Mouse (Mus musculus): ENCODE results near the gene Eno1.
"Not testable (repeated sequence)": the region's sequence is repeated elsewhere in the genome, so short reads cannot be mapped to it uniquely, and the experiment has no call there.

Eno1 gene

GRCm38 (mm10) chr4:150281018-150281761 lies 44.7 kb downstream of the Eno1 start, which contains the start of gene Rere:
Gene Rere, plus strand, starts transcription at chr4:150281646.
- peak; percentile 89 for DNase-seq (ENCODE audit: low read depth, low spot score)

DNA sequence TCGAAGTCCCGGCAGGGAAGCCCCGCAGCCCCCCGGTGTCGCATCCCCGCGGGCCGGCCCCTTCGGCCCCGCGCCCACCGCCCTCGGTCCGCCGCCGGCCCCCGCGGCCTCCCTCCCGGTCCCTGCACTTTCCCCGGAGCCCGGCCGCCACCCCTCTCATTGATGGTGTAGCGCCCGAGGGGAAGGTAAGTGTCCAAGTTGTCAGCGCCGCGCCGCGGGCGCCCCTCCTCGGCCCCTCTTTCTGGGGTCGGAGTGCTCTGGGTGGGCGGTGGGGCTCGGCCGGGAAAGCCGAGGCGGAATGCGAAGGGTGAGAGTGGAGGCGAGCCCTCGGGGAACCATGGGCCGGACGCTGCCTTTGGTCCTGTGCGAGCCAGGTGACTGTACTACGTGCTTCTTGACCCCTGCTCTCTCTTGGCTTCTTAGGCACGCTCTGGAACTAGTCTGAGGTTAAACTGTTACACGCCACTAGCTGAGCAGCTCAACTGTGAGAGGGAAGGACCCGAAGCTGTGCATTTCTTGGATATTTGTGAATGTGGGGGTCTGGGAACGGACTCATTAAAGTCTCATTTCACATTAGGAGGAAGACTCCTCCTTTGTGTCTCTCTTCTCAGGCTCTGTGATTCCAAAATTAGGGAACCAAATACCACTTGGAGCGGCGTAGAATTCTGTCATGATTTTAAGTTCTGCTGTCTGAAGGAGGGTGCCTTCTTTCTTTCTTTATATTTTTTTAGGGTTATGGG lies 45.5 kb downstream of the Eno1 start:
- no peak for DNase-seq (ENCODE audit: low read depth, low spot score)

DNA sequence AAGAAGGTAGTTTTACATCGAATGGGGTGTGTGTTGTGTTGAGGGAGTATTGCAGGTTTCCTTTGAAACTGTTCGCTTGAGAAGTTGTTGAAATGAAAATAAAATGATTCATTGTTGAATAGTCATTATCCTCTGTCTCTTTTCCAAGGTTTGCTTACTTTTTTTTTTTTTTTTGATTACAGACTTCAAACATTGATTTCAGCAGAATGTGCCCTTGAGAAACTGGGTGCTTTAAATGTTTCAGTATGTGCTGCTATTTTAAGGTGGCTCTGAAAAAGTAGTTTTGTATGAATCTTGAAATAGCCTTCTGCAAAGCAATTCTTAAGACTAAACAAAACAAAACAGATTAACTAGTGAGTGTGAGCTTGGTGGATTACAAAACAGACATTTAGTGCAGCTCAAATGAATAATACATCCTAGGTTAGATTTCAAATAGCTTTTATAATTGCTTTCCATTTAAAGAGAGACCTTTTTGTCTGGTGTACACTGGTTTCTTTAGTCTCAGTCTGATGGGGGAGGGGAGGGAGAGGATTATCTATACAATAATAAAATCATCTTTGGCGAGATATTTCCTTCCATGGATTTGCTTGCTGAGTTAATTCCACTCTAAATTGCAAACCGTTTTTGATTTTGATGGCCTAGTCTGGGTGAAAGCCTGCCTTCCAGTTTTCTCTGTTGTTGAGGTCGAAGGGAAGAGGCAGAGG lies 46.3 kb downstream of the Eno1 start:
- DNase-seq (ENCODE audit: low read depth, low spot score) = no peak

DNA sequence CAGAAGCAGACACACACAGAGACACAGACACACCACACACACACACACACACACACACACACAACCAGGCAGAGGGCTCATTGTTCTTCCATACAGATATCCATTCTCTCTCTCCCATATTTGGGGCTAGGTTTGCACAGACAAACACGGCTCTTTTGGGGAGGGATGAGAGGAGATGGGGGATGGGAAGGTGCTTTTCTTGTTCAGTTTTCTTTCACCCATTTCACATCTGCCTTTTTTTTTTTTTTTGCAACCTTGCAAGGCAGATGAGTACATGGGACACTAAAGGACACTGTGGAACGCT lies 46.8 kb downstream of the Eno1 start:
- no peak for DNase-seq (ENCODE audit: low read depth, low spot score)

DNA sequence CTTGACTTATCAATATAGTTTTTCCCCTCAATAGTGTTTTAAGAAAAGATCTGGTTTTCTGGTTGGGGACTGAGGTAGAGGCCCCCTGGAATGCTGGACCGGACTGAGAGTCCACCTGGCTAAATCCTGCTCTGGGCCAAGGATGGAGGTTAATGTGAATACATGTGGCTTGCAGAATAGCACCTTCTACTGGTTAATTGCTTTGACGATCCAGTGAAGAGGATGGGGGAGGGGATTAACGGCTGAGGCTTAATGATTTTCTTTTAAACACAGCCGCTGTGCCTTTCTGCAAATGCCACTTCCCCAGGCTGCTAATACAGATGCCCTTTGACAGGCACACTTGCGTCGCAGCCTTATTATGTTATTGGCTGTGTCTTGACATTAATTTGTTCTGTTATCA lies 47.5 kb downstream of the Eno1 start:
- DNase-seq (ENCODE audit: low read depth, low spot score) = no peak

DNA sequence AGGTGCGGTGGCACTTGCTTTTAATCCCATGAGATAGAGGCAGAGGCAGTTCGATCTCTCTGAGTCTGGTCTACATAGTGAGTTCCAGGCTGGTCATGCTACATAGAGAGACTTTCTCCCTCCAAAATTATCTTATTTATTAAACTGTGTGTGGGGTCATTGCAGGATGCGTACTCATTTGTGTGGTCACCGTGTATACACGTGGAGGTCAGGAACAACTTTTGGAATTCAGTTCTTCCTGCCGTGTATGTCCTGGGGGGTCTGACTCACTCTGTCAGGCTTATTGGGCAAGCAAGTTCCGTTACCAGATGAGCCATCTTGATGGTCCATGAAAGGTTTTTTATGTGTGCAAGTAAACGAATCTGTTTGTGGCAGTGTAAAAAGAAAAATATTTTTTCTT lies 50.5 kb downstream of the Eno1 start:
- no peak for DNase-seq (ENCODE audit: low read depth, low spot score)

DNA sequence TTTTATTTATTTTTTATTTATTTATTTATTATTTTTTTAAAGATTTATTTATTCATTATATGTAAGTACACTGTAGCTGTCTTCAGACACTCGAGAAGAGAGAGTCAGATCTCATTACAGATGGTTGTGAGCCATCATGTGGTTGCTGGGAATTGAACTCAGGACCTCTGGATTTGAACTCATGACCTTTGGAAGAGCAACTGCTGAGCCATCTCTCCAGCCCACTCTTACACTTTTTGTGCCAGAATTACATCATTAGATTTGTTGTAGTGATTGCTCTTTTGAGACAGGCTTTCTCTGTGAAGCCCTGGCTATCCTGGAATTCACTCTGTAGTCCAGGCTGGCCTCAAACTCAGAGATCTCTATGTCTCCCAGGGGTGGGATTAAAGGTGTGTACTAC lies 50.9 kb downstream of the Eno1 start:
- DNase-seq (ENCODE audit: low read depth, low spot score) = not testable (repeated sequence)

- DNase-seq (ENCODE audit: low read depth, low spot score) = no peak
Measured at GRCm38 (mm10) chr4:150291900-150292299, 55.4 kb downstream of the Eno1 start.

DNA sequence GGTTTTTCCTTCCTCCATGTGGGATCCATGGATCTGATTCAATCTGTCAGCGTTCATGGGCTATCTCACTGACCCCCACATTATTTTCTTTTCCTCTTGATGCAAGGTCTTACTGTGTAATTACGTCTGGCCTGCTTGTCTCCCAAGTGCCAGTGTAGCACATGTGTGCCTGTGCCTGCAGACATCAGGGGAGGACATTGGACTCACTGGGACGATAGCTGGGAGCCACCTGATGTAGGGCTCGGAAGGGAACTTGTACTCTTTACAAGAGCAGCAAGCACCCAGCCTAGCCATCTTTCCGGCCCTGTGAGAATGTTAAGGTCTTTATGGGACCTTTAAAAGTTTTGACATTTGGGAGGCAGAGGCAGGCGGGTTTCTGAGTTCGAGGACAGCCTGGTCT lies 58.3 kb downstream of the Eno1 start:
- DNase-seq (ENCODE audit: low read depth, low spot score) = no peak

DNA sequence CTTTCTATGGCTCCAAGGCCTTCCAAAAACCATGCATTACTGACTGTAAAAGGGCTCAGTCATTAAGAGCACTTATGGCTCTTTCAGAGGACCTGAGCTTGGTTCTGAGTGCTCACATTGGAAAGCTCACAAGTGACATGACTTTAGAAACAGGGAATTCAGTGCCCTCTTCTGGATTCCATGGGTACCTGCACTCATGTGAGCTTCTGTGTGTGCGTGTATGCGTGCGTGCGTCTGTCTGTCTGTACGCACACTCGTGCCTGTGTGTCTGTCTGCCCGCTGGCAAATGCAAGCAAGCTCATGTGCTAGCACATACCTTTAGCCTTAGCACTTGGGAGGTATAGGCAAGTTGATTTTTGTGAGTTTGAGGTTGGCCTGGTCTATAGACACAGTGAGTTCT lies 59.4 kb downstream of the Eno1 start:
- DNase-seq (ENCODE audit: low read depth, low spot score) = no peak

All from WW6 (cell line).